Mouse (Mus musculus) erythroblast, adult 5-6 weeks (primary cell): ENCODE measurements around the gene Smim9. TPM values are rescaled to one million over a fixed set of nuclear protein-coding genes. Genes with fewer than 3 reads are reported as not detected.

ENCODE experiments used
- total RNA-seq, 2 experiments: library from RNA; stranded (forward) in 1 of 2; stranded (reverse) in 1 of 2; fragments of 150-400 nt in 1 of 2; fragments of 200-764, 138-1000 nt in 1 of 2; gene quantifications; 2 replicates each; pipeline versions ENCODE4 v1.2.3 to v1.2.4; 2015 to 2017; ENCODE audit warnings: low replicate concordance in 2 of 2

The Smim9 gene
- total RNA-seq, 2 experiments from 2014 or later = not detected

Other genes starting within 250 kb of the Smim9 start
- gene Gab3, start 78.3 kb downstream of the Smim9 start, total RNA-seq (2015; ENCODE audit: low replicate concordance) = 15.0 and 24.4 TPM in 2 replicates
- gene Gab3, start 78.3 kb downstream of the Smim9 start, total RNA-seq (2017; ENCODE audit: low replicate concordance) = 9.6 and 9.8 TPM in 2 replicates
- gene Dkc1, start 67.9 kb downstream of the Smim9 start, total RNA-seq (2015; ENCODE audit: low replicate concordance) = 30.6 and 34.5 TPM in 2 replicates
- 64.7 and 81.0 TPM in 2 replicates for gene Dkc1, start 67.9 kb downstream of the Smim9 start, total RNA-seq (2017; ENCODE audit: low replicate concordance)
- 310 and 311 TPM in 2 replicates for gene Mpp1, start 32.8 kb downstream of the Smim9 start, total RNA-seq (2015; ENCODE audit: low replicate concordance)
- gene Mpp1, start 32.8 kb downstream of the Smim9 start, total RNA-seq (2017; ENCODE audit: low replicate concordance) = 386 and 717 TPM in 2 replicates
- gene Fundc2, start 218.6 kb upstream of the Smim9 start, total RNA-seq (2015; ENCODE audit: low replicate concordance) = 33.9 and 52.6 TPM in 2 replicates
- 21.0 and 35.0 TPM in 2 replicates for gene Fundc2, start 218.6 kb upstream of the Smim9 start, total RNA-seq (2017; ENCODE audit: low replicate concordance)
- 5.9 and 9.4 TPM in 2 replicates for gene F8, start 218.8 kb upstream of the Smim9 start, total RNA-seq (2015; ENCODE audit: low replicate concordance)
- 8.9 and 10.5 TPM in 2 replicates for gene F8, start 218.8 kb upstream of the Smim9 start, total RNA-seq (2017; ENCODE audit: low replicate concordance)